Mouse (Mus musculus): ENCODE data around the gene 2010003K11Rik. TPM values are rescaled to one million over a fixed set of nuclear protein-coding genes. Genes with fewer than 3 reads are reported as not detected.

Gene 2010003K11Rik
- 0.12 TPM in 1 of 2 replicates, not detected in the other for polyA plus RNA-seq (2015; fragmentation: Nextera tagmentation; extraction: Ambion mirVana)

- no peak within 1 kb of the TSS for H3K27ac ChIP-seq (ENCODE audit: low read length)
- H3K36me3 ChIP-seq (ENCODE audit: control insufficient read depth, insufficient read depth): no peaks in the 10 kb centered on the region
- H3K4me2 ChIP-seq (ENCODE audit: low read depth, low read length): no peak within 1 kb of the TSS
- no peaks in the 10 kb centered on the region for H3K9me3 ChIP-seq (replicated peaks; ENCODE audit: control insufficient read depth, low read length)
- ATAC-seq (replicated peaks; ENCODE audit: extremely low read depth, insufficient read depth, low FRiP score): no peak
- no peak within 1 kb of the TSS for H3K9ac ChIP-seq (ENCODE audit: low read length)
- H3K4me1 ChIP-seq (ENCODE audit: control insufficient read depth, insufficient read depth, low read length): no peaks in the 10 kb centered on the region
- WGBS: 64% methylated on average over 16 of the region's 16 CpGs
- no peak within 1 kb of the TSS for H3K4me3 ChIP-seq (ENCODE audit: low read length)
- H3K27me3 ChIP-seq (ENCODE audit: control insufficient read depth, insufficient read depth, low read length): no peaks in the 10 kb centered on the region; the same call in 1 of the 2 replicates
Observed at GRCm38 (mm10) chr19:4498062-4498933, at the start of gene 2010003K11Rik. Gene 2010003K11Rik, minus strand, starts transcription at chr19:4498583.

DNA sequence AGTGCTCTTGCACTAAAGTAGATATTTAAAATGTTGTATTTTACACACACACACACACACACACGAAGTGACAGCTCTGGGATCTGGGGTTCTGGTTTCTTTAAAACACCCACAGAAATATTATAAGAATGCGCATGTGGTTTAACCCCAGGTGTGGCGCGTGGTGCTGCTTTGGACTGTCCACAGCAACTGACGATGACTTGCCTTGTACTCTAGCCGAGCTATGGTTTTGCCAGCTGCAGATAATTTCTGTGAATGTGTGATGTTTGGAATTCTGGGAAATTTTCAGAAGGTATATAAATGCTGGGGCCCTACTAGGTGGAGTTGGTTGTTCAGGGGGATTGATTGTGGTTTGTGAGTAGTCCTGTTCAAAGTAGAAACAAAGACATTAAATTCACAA is 49.4 kb upstream of the 2010003K11Rik start:
- Histone ChIP-seq H3K36me3 (ENCODE audit: control insufficient read depth, insufficient read depth) (no peaks in the 10 kb centered on the region), H3K9me3 (replicated peaks; ENCODE audit: control insufficient read depth, low read length) (no peaks in the 10 kb centered on the region), H3K27ac (ENCODE audit: low read length) (no peak overlapping the region), H3K27me3 (ENCODE audit: control insufficient read depth, insufficient read depth, low read length) (no peaks in the 10 kb centered on the region), H3K4me3 (ENCODE audit: low read length) (no peak overlapping the region), H3K4me2 (ENCODE audit: low read depth, low read length) (no peak overlapping the region), H3K9ac (ENCODE audit: low read length) (no peak overlapping the region), H3K4me1 (ENCODE audit: control insufficient read depth, insufficient read depth, low read length) (peaks cover 8% of the 10 kb centered on the region)
- WGBS: 78% methylated on average over 6 of the region's 6 CpGs
- ATAC-seq (replicated peaks; ENCODE audit: extremely low read depth, insufficient read depth, low FRiP score): no peak

DNA sequence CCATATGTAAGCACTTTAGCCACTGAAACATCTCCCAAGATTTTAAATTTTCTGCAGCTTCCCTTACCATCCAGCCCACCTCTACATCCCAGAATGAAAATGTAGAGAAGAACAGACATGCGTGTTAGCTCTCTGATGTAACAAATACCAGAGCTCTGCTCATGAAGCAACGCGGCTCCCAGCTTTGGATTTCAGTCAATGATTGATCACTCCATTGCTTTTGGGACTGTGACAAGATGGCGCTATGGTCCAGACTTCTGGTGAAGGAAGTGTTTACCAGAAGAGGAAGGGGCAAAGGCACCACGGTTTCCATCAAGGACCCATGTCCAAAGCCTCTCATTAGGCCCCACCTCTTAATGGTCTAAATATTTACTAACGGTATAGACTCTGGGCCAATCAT is 47.5 kb upstream of the 2010003K11Rik start:
- no peak overlapping the region for H3K27ac ChIP-seq (ENCODE audit: low read length)
- H3K9ac ChIP-seq (ENCODE audit: low read length): no peak overlapping the region
- no peak overlapping the region for H3K4me3 ChIP-seq (ENCODE audit: low read length)
- WGBS: 87% methylated on average over 6 of the region's 6 CpGs
- peaks cover 8% of the 10 kb centered on the region for H3K4me1 ChIP-seq (ENCODE audit: control insufficient read depth, insufficient read depth, low read length)
- H3K36me3 ChIP-seq (ENCODE audit: control insufficient read depth, insufficient read depth): no peaks in the 10 kb centered on the region
- no peak overlapping the region for H3K4me2 ChIP-seq (ENCODE audit: low read depth, low read length)
- no peaks in the 10 kb centered on the region for H3K27me3 ChIP-seq (ENCODE audit: control insufficient read depth, insufficient read depth, low read length)
- H3K9me3 ChIP-seq (replicated peaks; ENCODE audit: control insufficient read depth, low read length): no peaks in the 10 kb centered on the region
- no peak for ATAC-seq (replicated peaks; ENCODE audit: extremely low read depth, insufficient read depth, low FRiP score)

DNA sequence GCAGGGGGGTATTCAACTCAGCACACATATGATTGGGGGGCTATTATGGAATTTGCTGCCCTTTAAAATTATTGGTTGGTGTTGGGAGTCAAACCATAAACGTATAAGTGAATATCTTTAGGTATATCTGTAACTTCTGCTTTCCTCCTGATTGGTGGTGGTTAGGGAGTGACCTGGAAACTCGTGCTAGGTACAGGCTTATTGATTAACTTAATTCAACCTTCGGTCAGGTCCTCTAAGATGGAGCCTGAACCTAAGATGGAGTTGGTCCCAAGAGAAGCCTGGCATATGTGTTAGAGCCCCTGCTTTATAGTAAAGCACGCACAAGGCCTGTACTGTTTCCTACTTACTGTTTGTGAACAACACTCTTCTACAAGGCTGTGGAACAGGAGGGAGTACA is 46.7 kb upstream of the 2010003K11Rik start:
- ATAC-seq (replicated peaks; ENCODE audit: extremely low read depth, insufficient read depth, low FRiP score): no peak
- Histone ChIP-seq H3K27me3 (ENCODE audit: control insufficient read depth, insufficient read depth, low read length) (no peaks in the 10 kb centered on the region), H3K4me1 (ENCODE audit: control insufficient read depth, insufficient read depth, low read length) (peaks cover 8% of the 10 kb centered on the region), H3K27ac (ENCODE audit: low read length) (no peak overlapping the region), H3K36me3 (ENCODE audit: control insufficient read depth, insufficient read depth) (no peaks in the 10 kb centered on the region), H3K4me2 (ENCODE audit: low read depth, low read length) (no peak overlapping the region), H3K9me3 (replicated peaks; ENCODE audit: control insufficient read depth, low read length) (no peaks in the 10 kb centered on the region), H3K9ac (ENCODE audit: low read length) (no peak overlapping the region), H3K4me3 (ENCODE audit: low read length) (no peak overlapping the region)
- 75% methylated on average over 4 of the region's 4 CpGs for WGBS

- Histone ChIP-seq H3K4me1 (ENCODE audit: control insufficient read depth, insufficient read depth, low read length) (no peaks in the 10 kb centered on the region), H3K4me2 (ENCODE audit: low read depth, low read length) (no peak overlapping the region), H3K36me3 (ENCODE audit: control insufficient read depth, insufficient read depth) (no peaks in the 10 kb centered on the region), H3K9me3 (replicated peaks; ENCODE audit: control insufficient read depth, low read length) (no peaks in the 10 kb centered on the region), H3K4me3 (ENCODE audit: low read length) (no peak overlapping the region), H3K27me3 (ENCODE audit: control insufficient read depth, insufficient read depth, low read length) (no peaks in the 10 kb centered on the region), H3K9ac (ENCODE audit: low read length) (no peak overlapping the region), H3K27ac (ENCODE audit: low read length) (no peak overlapping the region)
- no peak for ATAC-seq (replicated peaks; ENCODE audit: extremely low read depth, insufficient read depth, low FRiP score)
Observed at GRCm38 (mm10) chr19:4542081-4542480, 43.7 kb upstream of the 2010003K11Rik start.

- no peak overlapping the region for H3K27ac ChIP-seq (ENCODE audit: low read length)
- ATAC-seq (replicated peaks; ENCODE audit: extremely low read depth, insufficient read depth, low FRiP score): no peak
- no peaks in the 10 kb centered on the region for H3K9me3 ChIP-seq (replicated peaks; ENCODE audit: control insufficient read depth, low read length)
- no peaks in the 10 kb centered on the region for H3K36me3 ChIP-seq (ENCODE audit: control insufficient read depth, insufficient read depth)
- H3K9ac ChIP-seq (ENCODE audit: low read length): no peak overlapping the region
- no peaks in the 10 kb centered on the region for H3K27me3 ChIP-seq (ENCODE audit: control insufficient read depth, insufficient read depth, low read length)
- no peak overlapping the region for H3K4me2 ChIP-seq (ENCODE audit: low read depth, low read length)
- no peaks in the 10 kb centered on the region for H3K4me1 ChIP-seq (ENCODE audit: control insufficient read depth, insufficient read depth, low read length)
- H3K4me3 ChIP-seq (ENCODE audit: low read length): no peak overlapping the region
- 90% methylated on average over 3 of the region's 3 CpGs for WGBS
Observed at GRCm38 (mm10) chr19:4540992-4541391, 42.6 kb upstream of the 2010003K11Rik start.

DNA sequence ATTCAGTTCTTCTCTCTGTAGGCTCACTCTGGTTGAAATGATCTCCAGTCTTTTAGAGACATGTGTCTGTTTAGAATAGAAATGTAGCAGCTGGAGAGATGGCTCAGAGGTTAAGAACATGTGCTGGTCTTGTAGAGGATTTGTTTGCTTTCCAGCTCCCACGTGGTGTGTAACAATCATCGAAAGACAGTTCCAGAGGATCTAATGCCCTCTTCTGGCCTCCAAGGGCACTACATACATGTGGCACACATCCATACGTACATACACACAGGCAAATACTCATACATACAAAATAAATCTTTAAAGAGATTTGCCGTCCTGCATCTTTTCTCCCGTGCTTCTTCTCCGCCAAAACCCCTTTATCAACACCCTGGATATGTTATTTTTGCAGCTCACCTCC is 41.9 kb upstream of the 2010003K11Rik start:
- Histone ChIP-seq H3K9ac (ENCODE audit: low read length) (no peak overlapping the region), H3K36me3 (ENCODE audit: control insufficient read depth, insufficient read depth) (no peaks in the 10 kb centered on the region), H3K27ac (ENCODE audit: low read length) (no peak overlapping the region), H3K4me3 (ENCODE audit: low read length) (no peak overlapping the region), H3K4me1 (ENCODE audit: control insufficient read depth, insufficient read depth, low read length) (no peaks in the 10 kb centered on the region), H3K4me2 (ENCODE audit: low read depth, low read length) (no peak overlapping the region), H3K27me3 (ENCODE audit: control insufficient read depth, insufficient read depth, low read length) (no peaks in the 10 kb centered on the region), H3K9me3 (replicated peaks; ENCODE audit: control insufficient read depth, low read length) (no peaks in the 10 kb centered on the region)
- WGBS: 78% methylated on average over 6 of the region's 6 CpGs
- ATAC-seq (replicated peaks; ENCODE audit: extremely low read depth, insufficient read depth, low FRiP score): no peak

- Histone ChIP-seq H3K36me3 (ENCODE audit: control insufficient read depth, insufficient read depth) (no peaks in the 10 kb centered on the region), H3K4me2 (ENCODE audit: low read depth, low read length) (no peak overlapping the region), H3K4me3 (ENCODE audit: low read length) (no peak overlapping the region), H3K4me1 (ENCODE audit: control insufficient read depth, insufficient read depth, low read length) (no peaks in the 10 kb centered on the region), H3K27ac (ENCODE audit: low read length) (no peak overlapping the region), H3K27me3 (ENCODE audit: control insufficient read depth, insufficient read depth, low read length) (no peaks in the 10 kb centered on the region), H3K9me3 (replicated peaks; ENCODE audit: control insufficient read depth, low read length) (no peaks in the 10 kb centered on the region), H3K9ac (ENCODE audit: low read length) (no peak overlapping the region)
- no peak for ATAC-seq (replicated peaks; ENCODE audit: extremely low read depth, insufficient read depth, low FRiP score)
- WGBS: 64% methylated on average over 3 of the region's 3 CpGs
Observed at GRCm38 (mm10) chr19:4536606-4537005, 38.2 kb upstream of the 2010003K11Rik start.

DNA sequence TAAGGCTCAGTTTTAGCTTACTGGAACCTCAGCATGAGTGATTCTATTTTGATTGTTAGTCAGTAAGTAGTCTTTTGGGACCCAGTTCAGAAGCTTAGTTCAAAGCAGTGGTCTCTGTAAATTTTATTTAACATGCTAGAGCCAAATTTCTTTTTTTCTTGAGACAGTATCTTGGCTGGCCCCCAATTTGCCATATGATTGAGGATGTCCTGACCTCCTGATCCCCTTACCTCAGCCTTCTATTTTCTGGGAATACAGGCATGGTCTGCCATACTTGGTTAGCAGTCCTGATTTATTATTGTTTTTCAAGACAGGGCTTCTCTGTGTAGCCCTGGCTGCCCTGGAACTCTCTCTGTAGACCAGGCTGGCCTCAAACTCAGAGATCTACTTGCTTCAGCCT is 37.5 kb upstream of the 2010003K11Rik start:
- Histone ChIP-seq H3K4me1 (ENCODE audit: control insufficient read depth, insufficient read depth, low read length) (no peaks in the 10 kb centered on the region), H3K4me2 (ENCODE audit: low read depth, low read length) (no peak overlapping the region), H3K9me3 (replicated peaks; ENCODE audit: control insufficient read depth, low read length) (no peaks in the 10 kb centered on the region), H3K4me3 (ENCODE audit: low read length) (no peak overlapping the region), H3K36me3 (ENCODE audit: control insufficient read depth, insufficient read depth) (no peaks in the 10 kb centered on the region), H3K27ac (ENCODE audit: low read length) (no peak overlapping the region), H3K9ac (ENCODE audit: low read length) (no peak overlapping the region), H3K27me3 (ENCODE audit: control insufficient read depth, insufficient read depth, low read length) (no peaks in the 10 kb centered on the region)
- no peak for ATAC-seq (replicated peaks; ENCODE audit: extremely low read depth, insufficient read depth, low FRiP score)
